Mouse (Mus musculus) thymus, postnatal 14 days (tissue): ENCODE results near the gene Klf17.
"Not testable (repeated sequence)": the region's sequence is repeated elsewhere in the genome, so short reads cannot be mapped to it uniquely, and the experiment has no call there.

Experiments
- DNase-seq: peaks from one replicate; pipeline ENCODE4 v3.0.0; 2021

Gene Klf17

GRCm38 (mm10) chr4:117765416-117765815 lies at the start of gene Klf17:
Gene Klf17 (minus strand): TSS chr4:117765648.
- no peak for DNase-seq

- no peak for DNase-seq
Observed at GRCm38 (mm10) chr4:117814333-117814732, 48.9 kb upstream of the Klf17 start.

- DNase-seq, result peak; percentile 59
Observed at GRCm38 (mm10) chr4:117813591-117814192, 48.2 kb upstream of the Klf17 start.

- no peak for DNase-seq
Observed at GRCm38 (mm10) chr4:117810933-117811332, 45.5 kb upstream of the Klf17 start.

- no peak for DNase-seq
Observed at GRCm38 (mm10) chr4:117806992-117807391, 41.5 kb upstream of the Klf17 start.

GRCm38 (mm10) chr4:117799904-117800303 lies 34.5 kb upstream of the Klf17 start:
- DNase-seq, result no peak

- DNase-seq, result no peak
Observed at GRCm38 (mm10) chr4:117788308-117788707, 22.9 kb upstream of the Klf17 start.

GRCm38 (mm10) chr4:117786963-117787362 lies 21.5 kb upstream of the Klf17 start:
- DNase-seq, result no peak

GRCm38 (mm10) chr4:117782908-117783307 lies 17.5 kb upstream of the Klf17 start:
- no peak for DNase-seq

- DNase-seq, result no peak
Observed at GRCm38 (mm10) chr4:117772960-117773359, 7.5 kb upstream of the Klf17 start.

- DNase-seq, result peak; percentile 60
Observed at GRCm38 (mm10) chr4:117770935-117771334, 5.5 kb upstream of the Klf17 start.

GRCm38 (mm10) chr4:117760151-117760550 lies 5.3 kb downstream of the Klf17 start:
- DNase-seq, result no peak

GRCm38 (mm10) chr4:117752469-117752868 lies 13.0 kb downstream of the Klf17 start:
- DNase-seq, result not testable (repeated sequence)

GRCm38 (mm10) chr4:117737559-117737958 lies 27.9 kb downstream of the Klf17 start:
- DNase-seq, result peak; percentile 4

- DNase-seq, result no peak
Observed at GRCm38 (mm10) chr4:117731926-117732325, 33.5 kb downstream of the Klf17 start.

GRCm38 (mm10) chr4:117724112-117724511 lies 41.3 kb downstream of the Klf17 start, which contains the start of gene Gm12845:
Gene Gm12845 (plus strand): TSS chr4:117724412.
- no peak for DNase-seq

- no peak for DNase-seq
Observed at GRCm38 (mm10) chr4:117713303-117714098, 51.9 kb downstream of the Klf17 start.

- DNase-seq, result no peak
Observed at GRCm38 (mm10) chr4:117712314-117712713, 53.1 kb downstream of the Klf17 start.

GRCm38 (mm10) chr4:117708780-117709550 lies 56.5 kb downstream of the Klf17 start:
- DNase-seq, result no peak
